Mouse (Mus musculus): ENCODE measurements at regions not wholly inside any gene's neighbourhood (a gene's known extent, or its start where the extent isn't known, plus 50 kb on each side); places are given as distances from the start of the nearest gene placed in this dataset.
A peak's percentile ranks its signal among the peaks of the same experiment; 100 is the strongest.

- no peak for DNase-seq (ENCODE audit: low spot score)
Measured at GRCm38 (mm10) chr9:94269213-94269612, 268.7 kb downstream of the 1190002N15Rik start.

DNA sequence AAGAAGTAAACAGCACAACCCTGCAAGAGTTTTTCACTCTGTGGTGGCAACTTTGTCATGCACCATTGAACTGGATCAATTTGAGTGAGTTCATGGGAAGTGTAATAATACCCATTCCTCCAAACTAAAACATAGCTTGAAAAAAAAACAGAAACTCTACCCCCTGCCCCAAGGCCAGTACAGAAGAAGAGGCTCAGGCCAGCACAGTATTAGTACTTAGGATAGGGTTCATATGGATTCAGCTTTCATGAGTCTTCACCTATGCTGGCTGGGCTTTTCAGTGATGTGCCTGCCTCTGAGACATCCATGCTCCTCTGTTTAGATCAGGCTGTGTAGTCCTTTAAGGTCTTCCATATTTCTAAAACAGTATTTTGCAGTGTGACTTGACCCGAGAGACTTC is 270.6 kb downstream of the 1190002N15Rik start:
- no peak for DNase-seq (ENCODE audit: low spot score)

DNA sequence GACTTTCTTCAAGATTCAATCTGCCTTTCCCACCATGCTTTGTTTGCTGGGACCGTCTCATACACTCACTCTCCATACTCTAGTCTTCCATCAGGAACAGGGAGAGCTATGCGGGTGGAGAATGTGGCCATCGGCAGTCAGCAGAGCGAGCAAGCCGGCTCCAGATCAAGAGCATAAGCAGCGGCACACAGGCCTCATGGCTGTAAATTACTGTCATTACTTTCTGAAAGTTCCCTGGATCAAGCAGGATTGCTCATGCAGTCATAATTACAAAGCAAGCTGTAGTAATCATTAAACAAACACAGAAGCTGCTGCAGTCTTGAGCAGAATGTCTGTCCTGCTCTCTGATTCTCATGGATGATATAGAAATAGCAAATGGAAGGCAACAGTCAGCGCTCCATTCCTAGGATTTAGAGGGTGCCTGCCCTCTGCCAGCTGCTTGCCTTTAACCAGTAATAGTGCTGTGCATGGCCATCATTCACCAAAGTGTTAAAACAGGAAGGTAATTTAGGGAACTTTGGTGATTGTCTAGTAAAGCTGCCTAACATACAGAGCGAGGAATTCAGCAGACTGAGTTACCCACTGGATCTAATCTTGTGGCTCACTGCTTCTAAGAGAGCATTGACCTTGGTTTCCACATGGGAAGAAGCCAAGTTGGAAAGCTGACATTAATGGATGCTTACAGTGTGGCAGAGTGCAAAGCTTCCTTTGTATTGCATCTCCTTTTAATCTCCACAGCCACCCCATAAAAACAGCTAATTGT is 298.2 kb downstream of the 1190002N15Rik start:
- no peak for DNase-seq (ENCODE audit: low spot score)

DNA sequence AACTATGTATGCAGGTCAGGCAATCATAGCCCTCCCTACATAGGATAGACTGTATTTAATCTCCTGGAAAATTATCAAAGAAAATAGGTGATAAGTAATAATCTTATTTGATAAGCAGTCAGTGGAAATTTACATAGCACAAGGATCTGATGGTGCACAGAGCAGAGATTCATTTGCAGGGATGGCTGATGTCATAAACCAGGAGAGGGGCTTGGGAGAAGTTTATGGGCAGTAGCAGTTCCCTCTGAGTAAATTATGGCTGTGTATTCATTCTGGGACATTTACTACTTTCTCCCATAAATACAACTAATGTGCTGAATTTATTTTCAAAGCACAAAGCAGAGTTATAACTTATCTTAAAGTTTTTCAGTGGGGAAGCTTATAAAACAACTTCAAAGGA is 299.3 kb downstream of the 1190002N15Rik start:
- DNase-seq (ENCODE audit: low spot score) = no peak

DNA sequence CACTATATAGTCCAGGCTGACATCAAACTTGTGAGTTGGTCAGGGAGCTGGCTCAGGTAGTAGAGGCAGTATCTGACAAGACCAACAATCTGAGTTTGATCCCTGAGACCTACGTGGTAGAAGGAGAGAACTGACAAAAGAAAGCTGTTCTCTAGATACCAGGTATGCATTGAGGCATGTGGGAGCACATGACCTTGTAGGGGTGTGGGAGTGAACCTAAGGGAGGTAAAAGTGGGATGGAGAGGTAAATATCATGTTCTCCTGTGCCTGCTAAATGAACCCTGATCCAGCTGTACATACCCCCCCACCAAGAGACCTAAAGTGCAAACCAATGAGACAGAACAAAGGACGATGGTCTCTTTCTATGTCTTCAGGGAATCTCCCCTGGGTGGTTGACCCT is 308.3 kb downstream of the 1190002N15Rik start:
- DNase-seq (ENCODE audit: low spot score) = no peak

DNA sequence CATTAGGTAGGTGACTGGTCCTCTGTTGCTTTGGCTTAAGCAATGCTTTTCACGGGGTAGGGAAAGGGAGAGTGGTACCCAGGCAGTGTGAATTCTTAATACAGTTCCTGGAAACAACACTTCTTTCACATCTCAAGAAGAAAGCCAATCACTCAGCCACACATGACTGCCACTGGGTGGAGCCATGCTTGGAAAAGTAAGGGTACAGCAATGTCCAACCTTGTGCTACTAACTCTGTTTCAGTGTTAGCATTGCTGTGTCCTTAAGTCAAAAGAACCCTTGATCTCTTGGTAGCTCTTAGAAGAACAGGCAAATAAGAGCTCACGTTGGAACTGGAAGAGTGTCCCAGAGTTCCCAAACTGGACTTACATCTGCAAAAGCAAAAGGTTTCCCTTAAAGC is 318.8 kb downstream of the 1190002N15Rik start:
- no peak for DNase-seq (ENCODE audit: low spot score)

GRCm38 (mm10) chr9:94216414-94217279 is 321.2 kb downstream of the 1190002N15Rik start:
- DNase-seq (ENCODE audit: low spot score) = no peak

DNA sequence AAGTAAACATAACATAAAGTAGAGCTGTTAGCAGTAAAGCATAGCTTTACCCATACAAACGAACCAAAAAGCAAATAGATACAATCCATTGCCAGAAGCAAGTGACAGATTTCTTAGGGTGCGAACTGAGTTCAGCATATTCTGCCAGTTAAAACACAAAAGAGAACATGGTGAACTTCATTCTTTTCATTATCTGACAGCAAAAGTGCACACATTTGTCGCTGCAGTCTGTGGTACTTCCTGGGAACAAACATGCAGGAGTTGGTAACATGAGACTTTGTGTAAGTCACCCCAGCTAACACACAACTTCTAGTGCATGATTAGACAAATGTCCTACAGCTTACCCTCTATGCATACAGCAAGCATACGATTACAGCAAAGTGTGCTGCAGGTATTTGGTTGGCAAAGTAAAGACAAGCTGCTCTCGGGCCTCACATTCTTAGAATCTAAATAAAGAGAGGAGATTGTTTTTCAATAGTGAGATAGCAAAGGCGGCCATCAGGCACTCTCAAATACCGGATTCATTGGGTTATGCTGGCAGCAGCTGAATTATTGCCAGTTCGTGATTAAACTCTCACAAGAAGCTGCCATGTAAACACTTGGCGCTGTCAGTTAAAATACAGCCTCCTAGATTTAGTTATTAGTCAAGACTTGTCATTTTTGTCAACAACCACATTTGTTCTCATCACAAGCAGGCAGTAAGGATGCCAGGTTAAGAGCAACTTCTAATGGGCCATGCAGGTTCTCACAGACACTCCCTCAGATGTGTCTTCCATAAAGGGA is 327.2 kb downstream of the 1190002N15Rik start:
- no peak for DNase-seq (ENCODE audit: low spot score)

DNA sequence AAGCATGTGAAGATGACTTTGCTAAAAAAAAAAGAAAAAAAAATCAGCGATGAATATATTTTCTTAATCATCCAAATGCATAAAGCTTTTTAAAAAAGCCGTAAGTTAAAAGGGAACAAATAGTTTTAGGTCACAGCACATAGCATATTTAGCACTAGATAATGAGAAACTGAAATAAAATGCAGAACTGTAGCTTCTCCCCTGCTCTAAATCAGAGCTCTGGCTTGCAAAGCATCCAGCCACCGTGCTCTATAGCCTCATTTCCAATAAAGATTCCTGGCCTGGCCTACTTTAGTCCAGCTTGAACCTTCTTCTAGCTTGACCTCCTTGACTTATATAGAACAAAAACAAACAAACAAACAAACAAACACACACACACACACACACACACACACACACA is 328.9 kb downstream of the 1190002N15Rik start:
- no peak for DNase-seq (ENCODE audit: low spot score)

- no peak for DNase-seq (ENCODE audit: low spot score)
Measured at GRCm38 (mm10) chr9:94200892-94201291, 337.0 kb downstream of the 1190002N15Rik start.

- no peak for DNase-seq (ENCODE audit: low spot score)
Measured at GRCm38 (mm10) chr9:94199864-94200263, 338.0 kb downstream of the 1190002N15Rik start.

DNA sequence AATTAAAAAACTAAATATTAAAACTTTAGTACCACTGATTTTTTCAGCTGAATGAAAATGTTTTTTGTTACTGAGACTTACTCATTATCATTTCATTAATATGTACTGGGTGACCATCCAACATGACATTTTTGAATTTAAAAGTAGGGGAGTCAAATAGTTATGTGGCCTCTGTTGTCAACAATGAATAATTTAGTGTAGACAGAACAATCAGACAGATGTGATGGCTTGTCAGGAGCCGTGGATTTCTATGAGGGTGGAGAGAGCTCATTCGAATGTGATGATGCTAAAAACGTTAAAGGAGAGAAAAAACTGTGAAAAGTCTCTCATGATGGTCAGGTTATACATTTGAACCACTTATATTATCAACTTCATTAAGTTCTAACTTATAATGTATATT is 346.8 kb downstream of the 1190002N15Rik start:
- DNase-seq (ENCODE audit: low spot score) = no peak

DNA sequence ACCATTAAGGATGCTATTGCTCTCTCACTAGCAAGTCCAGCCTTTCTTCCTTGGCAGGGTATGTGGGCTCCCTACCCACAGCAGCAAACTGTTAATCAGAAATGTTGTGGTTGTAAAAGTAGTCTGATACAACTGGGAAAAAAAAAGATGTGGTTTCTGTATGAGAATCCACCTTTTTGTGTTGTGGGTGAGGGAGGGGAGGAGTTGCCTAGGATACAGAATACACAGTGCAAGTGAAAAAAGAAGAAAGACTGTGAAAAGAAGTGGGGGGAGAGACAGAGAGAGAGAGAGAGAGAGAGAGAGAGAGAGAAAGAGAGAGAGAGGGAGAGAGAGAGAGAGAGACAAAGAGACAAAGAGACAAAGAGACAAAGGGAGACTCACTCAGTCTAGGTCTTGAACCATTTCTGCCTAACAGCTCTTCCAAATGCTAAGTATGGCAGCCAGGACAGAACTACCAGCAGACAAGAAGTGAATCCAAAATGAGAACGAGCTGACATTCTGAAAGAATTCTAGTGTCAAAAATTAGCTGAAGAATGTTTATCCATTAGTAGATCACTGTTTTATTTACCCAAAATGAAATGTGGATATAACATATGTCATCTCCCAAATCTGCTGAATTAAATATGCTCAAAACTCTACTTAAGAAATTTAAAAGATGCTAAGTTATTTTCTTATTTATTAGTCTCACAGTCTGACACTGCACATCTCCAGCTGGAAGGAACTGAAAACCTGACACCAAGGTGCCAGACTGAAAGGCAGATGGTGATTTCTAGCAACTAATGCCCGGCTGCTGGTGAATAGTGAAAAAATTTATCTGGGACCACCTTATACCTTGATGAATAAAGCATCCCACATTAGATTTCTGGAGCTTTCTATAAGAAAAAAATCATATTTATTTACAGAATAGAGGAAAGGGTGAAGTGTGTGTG is 347.7 kb downstream of the 1190002N15Rik start:
- no peak for DNase-seq (ENCODE audit: low spot score)

DNA sequence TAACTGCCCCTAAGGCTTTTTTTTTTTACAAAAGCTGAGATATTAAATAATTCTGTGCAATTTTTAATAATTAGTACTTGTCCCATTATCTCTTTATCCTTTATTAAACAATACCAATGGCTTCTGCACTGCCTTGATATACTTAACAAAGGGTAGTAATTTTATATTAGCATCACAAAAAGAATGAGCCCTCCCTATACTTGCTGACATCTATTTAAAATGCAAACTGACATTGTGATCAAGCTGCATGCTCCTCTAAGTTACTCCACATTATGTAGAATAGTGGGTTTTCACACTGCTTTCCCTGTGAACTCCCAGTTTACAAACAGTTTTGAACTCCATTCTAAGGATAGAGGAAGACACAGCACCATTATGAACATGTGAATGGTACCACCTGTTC is 349.8 kb downstream of the 1190002N15Rik start:
- DNase-seq (ENCODE audit: low spot score) = no peak

GRCm38 (mm10) chr9:94169905-94170612 is 367.8 kb downstream of the 1190002N15Rik start:
- no peak for DNase-seq (ENCODE audit: low spot score)

DNA sequence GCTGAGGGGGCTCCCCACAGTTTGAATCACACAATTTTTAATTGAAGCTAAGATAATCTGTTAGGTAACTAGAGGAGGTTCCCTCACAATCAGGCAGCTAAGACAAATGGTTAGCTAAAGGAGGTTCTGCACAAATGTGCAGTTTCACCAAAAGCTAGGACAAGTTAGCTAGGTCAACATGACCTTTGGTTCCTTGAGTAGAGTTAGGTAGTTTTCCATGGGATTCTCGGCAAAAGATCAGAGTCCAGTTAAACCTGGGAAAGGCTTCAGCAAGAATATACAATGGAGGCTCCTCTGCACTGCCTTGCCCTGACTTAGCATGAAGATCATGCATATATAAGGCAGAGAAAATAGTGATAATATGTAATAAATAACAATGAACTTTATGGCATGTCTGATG is 374.2 kb downstream of the 1190002N15Rik start:
- no peak for DNase-seq (ENCODE audit: low spot score)

- peak; percentile 4 for DNase-seq (ENCODE audit: low spot score)
Measured at GRCm38 (mm10) chr9:94155581-94155980, 382.3 kb downstream of the 1190002N15Rik start.

DNA sequence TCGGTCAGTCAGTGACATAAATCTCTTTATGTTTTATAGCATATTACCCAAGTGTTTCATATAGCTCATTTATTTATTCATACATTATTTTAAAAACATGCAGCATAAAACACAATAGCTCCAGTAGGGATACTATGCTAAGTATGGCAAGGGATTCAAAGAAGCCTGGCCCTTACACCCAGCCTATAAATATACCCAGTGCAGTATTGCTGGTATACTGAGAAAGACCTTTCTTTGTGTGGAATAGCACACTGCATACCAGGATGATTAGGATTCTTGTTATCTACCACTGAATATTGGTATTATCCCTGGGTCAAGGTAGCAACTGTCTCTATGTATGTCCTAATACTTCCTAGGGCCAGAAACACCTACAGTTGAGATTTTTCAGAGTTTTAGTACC is 389.4 kb downstream of the 1190002N15Rik start:
- no peak for DNase-seq (ENCODE audit: low spot score)

DNA sequence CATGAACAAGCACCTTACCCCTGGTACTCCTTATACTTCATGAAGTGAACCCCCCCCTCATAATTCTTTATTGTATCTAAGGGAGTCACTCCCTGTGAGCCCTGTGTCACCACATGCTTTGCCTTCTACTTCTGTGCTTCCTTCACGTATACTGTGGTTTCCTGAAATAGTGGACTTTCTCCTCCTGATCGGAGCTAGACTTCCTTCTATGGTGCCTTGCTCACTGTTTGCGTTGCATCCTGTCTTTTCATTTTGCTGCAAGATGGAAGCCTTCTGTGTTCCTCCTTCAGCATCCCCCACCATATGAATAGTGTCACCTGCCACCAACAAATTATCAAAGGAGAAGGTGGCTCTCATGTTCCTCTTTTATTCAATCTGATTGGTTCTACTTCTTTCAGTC is 391.1 kb downstream of the 1190002N15Rik start:
- DNase-seq (ENCODE audit: low spot score) = no peak

- DNase-seq (ENCODE audit: low spot score) = peak; percentile 25
Measured at GRCm38 (mm10) chr9:94136444-94136843, 401.4 kb downstream of the 1190002N15Rik start.

DNA sequence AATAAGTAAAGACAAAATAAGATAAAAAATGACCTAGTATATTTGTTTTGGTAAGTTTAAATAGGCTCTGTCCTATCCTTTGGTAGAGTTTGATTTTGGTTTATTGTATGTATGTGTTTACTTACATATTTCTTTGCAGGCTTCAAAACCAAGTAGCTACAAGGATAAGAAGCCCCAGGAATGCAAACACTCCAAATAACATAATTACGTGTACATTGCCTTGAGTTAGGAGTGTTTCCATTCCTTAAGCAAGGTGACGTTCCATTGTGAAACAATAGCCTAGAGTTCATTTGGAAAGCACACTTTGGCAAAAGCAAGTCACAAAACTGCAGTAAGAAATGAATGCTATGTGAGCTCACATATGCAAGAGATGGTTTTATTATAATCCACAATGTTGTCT is 404.2 kb downstream of the 1190002N15Rik start:
- no peak for DNase-seq (ENCODE audit: low spot score)
